Mouse (Mus musculus): Measurements from ENCODE around the gene Pnpla8. TPM values are rescaled to one million over a fixed set of nuclear protein-coding genes. Genes with fewer than 3 reads are reported as not detected.
A peak's percentile ranks its signal among the peaks of the same experiment; 100 is the strongest.
"Not testable (repeated sequence)": the region's sequence is repeated elsewhere in the genome, so short reads cannot be mapped to it uniquely, and the experiment has no call there.

The Pnpla8 gene
- total and polyA plus RNA-seq, 3 experiments = 3.6 to 143 (median 132) TPM

- peak; percentile 90 for DNase-seq
Measured at GRCm38 (mm10) chr12:44269311-44269831, 48.2 kb downstream of the Pnpla8 start.

- DNase-seq = no peak
Measured at GRCm38 (mm10) chr12:44274125-44274835, 53.1 kb downstream of the Pnpla8 start.

DNA sequence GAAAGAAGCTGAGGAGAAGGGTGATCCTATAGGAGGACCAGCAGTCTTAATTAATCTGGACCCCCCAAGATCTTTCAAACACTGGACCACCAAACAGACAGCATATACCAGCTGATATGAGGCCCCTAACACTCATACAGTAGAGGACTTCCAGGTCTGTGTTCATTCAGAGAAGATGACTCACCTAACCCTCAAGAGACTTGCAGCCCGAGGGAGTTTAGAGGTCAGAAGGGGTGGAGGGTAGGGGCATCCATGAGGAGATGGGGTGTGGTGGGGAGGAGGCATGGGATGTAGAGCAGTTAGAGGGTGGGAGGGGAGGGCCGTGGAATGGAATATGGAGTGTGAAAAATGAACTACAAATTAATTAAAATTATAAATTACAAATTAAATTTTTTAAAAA is 59.0 kb downstream of the Pnpla8 start:
- not testable (repeated sequence) for DNase-seq

- DNase-seq = no peak
Measured at GRCm38 (mm10) chr12:44281534-44281933, 60.4 kb downstream of the Pnpla8 start.

GRCm38 (mm10) chr12:44283378-44283777 is 62.2 kb downstream of the Pnpla8 start:
- DNase-seq = no peak

DNA sequence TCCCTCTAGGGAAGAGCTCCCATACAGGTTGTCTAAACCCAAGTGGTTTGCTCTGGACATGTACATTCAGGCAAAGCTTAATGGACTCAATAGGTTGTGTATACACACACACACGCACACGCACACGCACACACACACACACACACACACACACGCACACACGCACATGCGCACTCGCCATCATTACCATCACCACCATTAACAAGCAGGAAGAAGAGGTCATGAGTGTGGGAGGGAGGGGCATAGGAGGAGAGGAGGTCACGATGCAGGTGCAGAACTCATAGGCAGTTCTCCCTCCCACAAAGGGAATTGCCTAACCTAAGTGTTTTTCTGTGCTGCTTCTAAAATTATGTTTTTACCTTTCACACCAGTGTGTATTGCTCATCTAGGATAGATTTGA is 65.8 kb downstream of the Pnpla8 start:
- DNase-seq = no peak

DNA sequence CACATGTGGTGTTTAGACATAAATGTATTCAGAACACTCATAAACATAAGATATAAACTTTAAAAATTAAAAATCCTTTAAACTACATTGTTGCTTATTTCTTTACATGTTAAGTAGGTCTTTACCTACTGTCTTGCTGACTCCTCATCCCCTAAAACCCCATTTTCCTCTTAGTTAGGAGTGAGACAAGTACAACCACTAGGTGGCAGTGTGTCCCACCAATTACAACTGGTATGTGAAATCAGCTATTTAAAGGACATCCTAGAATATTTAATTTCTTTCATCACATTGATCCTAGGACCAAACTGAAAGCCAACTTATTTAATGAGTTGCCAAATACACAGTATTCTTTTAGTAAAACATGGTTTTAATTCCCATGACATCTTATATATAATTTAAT is 71.1 kb downstream of the Pnpla8 start:
- DNase-seq = peak; percentile 48

- DNase-seq = no peak
Measured at GRCm38 (mm10) chr12:44300793-44301192, 79.6 kb downstream of the Pnpla8 start.

- no peak for DNase-seq
Measured at GRCm38 (mm10) chr12:44304012-44304411, 82.8 kb downstream of the Pnpla8 start.

GRCm38 (mm10) chr12:44304869-44305268 is 83.7 kb downstream of the Pnpla8 start:
- no peak for DNase-seq

- DNase-seq = no peak
Measured at GRCm38 (mm10) chr12:44308221-44308620, 87.1 kb downstream of the Pnpla8 start.

- no peak for DNase-seq
Measured at GRCm38 (mm10) chr12:44315212-44315611, 94.0 kb downstream of the Pnpla8 start.

DNA sequence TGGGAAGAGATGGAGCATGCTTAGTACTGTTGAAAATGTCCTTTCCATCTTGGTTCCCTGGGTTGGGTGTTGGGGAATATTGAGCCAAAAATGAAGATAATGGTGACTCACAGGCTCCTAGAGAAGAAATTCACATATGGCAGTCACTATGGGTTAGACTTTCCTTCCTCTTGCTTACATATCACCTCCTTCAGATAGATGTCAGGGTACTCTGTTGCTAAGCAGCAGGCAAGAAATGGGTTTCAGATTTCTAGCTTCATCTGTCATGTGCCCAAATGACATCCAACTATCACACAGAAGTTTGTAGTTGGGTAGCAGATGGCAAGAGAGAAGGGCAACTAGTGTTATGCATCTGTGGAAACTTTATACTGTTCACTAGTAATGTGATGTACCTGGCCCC is 103.9 kb downstream of the Pnpla8 start:
- DNase-seq = no peak

DNA sequence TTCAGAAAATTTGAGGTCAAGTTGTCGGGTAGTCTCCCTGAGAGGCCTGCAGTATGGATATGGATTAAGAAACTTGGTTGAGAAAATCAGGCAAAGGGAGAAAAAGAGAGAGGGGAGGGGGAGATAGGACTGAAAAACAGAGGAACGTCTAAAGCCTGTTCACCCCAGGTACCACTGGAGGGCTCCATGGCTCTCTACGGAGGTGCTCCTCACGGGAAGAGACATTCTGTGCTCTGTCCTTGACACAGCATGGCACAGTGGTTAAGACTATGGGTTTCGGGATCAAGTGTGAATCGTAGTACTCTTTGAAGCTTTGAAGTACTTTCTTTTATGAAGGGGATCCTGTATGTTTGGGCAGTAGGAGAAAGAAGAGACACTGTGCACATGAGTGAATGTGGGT is 106.3 kb downstream of the Pnpla8 start:
- no peak for DNase-seq

- DNase-seq = peak; percentile 70
Measured at GRCm38 (mm10) chr12:44328381-44329315, 107.5 kb downstream of the Pnpla8 start, which contains the start of gene Nrcam. Gene Nrcam (plus strand): TSS chr12:44328885.

DNA sequence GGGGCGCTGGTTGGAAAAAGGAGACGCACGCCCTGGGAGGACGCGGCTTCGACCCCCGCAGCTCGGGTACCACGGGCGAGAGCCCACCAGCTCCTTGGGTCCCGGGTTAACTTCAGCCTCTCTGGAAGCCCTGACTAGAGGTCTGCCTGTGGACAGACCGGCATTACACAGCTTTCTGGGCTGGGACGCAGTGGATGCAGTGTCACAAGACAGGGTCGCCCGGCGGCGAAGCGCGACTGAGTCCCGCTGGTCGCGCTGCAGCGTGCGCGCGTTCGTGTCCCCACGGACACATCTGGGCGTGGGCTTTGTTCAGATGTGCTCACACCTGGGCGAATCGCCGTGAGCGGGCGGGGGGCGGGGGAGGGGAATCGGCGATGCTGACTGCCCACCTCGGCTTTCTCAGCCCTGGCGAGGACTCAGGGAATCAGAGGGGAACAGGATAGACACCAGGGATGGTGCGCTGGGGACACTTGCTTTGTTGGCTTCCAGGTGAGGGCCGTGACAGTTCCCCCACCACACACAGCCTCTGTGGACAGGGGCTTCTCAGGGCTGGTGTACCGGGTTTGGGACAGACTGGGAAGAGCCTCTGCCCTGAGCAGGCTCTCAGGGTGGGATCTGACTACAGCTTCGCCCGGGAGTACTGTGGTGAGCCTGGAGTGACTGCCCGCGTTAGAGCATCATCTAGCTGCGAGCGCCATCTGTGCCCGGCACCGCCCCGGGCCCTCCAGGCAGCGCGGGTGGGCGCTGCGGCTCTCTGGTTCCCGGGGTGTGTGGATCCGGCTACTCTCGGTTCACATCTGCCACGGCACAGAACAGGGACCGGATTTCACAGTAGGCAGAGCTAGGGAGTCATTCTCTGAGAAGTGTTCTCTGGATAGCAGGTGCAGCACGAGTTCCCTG is 108.4 kb downstream of the Pnpla8 start:
- peak; percentile 11 for DNase-seq

- DNase-seq = no peak
Measured at GRCm38 (mm10) chr12:44330216-44330719, 109.1 kb downstream of the Pnpla8 start.

DNA sequence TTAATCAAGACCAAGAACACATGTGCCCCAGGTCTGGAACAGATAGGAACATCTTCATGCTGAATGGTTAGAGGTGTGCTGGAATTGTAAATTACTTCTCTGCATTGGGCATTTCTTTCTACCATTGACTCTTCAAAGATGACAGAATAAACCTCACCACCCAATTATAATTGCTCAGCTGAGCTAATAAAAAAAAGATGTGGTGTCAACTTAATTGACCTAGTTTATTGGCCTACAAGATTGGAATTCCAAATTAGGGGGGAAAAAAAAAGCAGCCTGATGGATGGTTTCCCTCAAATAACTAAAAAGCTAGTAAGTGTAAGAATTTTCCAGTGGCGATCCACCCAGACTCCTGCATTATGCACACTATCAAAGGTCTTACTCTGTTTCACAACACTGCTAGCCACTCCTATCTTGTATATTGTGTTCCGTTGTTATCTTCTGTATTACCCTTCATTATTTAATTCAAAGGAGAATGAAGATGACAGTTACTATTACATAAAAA is 116.0 kb downstream of the Pnpla8 start:
- no peak for DNase-seq

GRCm38 (mm10) chr12:44338195-44338622 is 117.0 kb downstream of the Pnpla8 start:
- no peak for DNase-seq

DNA sequence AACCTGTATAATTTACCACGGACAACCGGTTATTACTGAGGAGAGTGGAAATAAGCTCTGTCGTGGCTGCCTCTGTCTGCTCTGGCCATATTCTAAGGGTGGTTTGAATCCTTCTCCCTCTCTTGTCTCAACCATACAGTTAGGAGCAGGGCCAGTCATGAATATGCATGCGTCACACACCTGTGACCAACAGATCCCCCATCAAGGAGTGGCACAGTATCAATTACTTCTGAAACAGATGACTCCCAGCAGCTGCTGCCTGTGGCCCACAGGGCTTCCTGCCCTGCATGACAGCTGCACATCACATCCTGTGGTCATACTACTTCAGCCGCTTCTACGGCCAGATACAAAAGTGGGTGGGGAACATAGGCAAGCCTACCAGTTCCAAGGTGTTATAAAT is 122.9 kb downstream of the Pnpla8 start:
- DNase-seq = no peak

- no peak for DNase-seq
Measured at GRCm38 (mm10) chr12:44345251-44345650, 124.1 kb downstream of the Pnpla8 start.
